20 mouse cellular contexts compared by ENCODE assay signal in genomic region chr6:29174368-29174767, GRCm38 (mm10). TPM values are rescaled to one million over a fixed set of nuclear protein-coding genes. Genes with fewer than 3 reads are reported as not detected.
A peak's percentile ranks its signal among the peaks of the same experiment; 100 is the strongest.
DNase-seq lines count a peak whose midpoint lies in the region; ATAC-seq and TF ChIP-seq lines count a peak whose summit lies in the region.
"Had no signal": no experiment of that assay in that cellular context is flagged by ENCODE, and none has a peak within 500 bp of the region (broad histone marks: within the 10 kb centered on the region; RNA-seq: fewer than 3 reads in every experiment).

No protein-coding gene starts in this region.

- peaks cover 33% of the 10 kb centered on the region for H3K27me3 ChIP-seq in intestine, embryonic 14.5 days (replicated peaks; ENCODE audit: control insufficient read depth, insufficient read depth, low read length)
- peaks cover 60% of the 10 kb centered on the region for H3K27me3 ChIP-seq in intestine, embryonic 15.5 days (replicated peaks)
- peaks cover 98% of the 10 kb centered on the region for H3K27me3 ChIP-seq in embryonic facial prominence, embryonic 10.5 days (replicated peaks; ENCODE audit: low read depth, poor library complexity, severe bottlenecking)
- peaks cover 2% of the 10 kb centered on the region; the same call in 1 of the 2 replicates for H3K27me3 ChIP-seq in thymus, adult 2 months (ENCODE audit: control insufficient read depth, insufficient read depth, low read length)

- H3K4me3 ChIP-seq in intestine, embryonic 14.5 days (ENCODE audit: low read depth, low read length), result no peak overlapping the region
- H3K4me3 ChIP-seq in intestine, embryonic 15.5 days (replicated peaks), result no peak overlapping the region
- no peak overlapping the region for H3K4me3 ChIP-seq in embryonic facial prominence, embryonic 10.5 days
- no peak overlapping the region for H3K4me3 ChIP-seq in thymus, adult 2 months (ENCODE audit: control insufficient read depth, insufficient read depth, low read length)
- H3K4me3 ChIP-seq: hindbrain, embryonic 12.5 days had no signal

- WGBS in intestine, embryonic 14.5 days, result 13% methylated on average over 7 of the region's 7 CpGs
- 21% methylated on average over 7 of the region's 7 CpGs for WGBS in intestine, embryonic 15.5 days
- WGBS in embryonic facial prominence, embryonic 10.5 days, result 26% methylated on average over 7 of the region's 7 CpGs
- WGBS in thymus, adult 2 months, result 48% methylated on average over 7 of the region's 7 CpGs

- no peak overlapping the region for H3K4me2 ChIP-seq in intestine, embryonic 14.5 days (ENCODE audit: low read length)
- no peak overlapping the region for H3K4me2 ChIP-seq in intestine, embryonic 15.5 days (replicated peaks)
- H3K4me2 ChIP-seq: hindbrain, embryonic 12.5 days had no signal

- no peak overlapping the region for H3K27ac ChIP-seq in intestine, embryonic 14.5 days (ENCODE audit: low read depth)
- no peak overlapping the region for H3K27ac ChIP-seq in intestine, embryonic 15.5 days
- no peak overlapping the region for H3K27ac ChIP-seq in embryonic facial prominence, embryonic 10.5 days (replicated peaks)
- no peak overlapping the region for H3K27ac ChIP-seq in thymus, adult 2 months (ENCODE audit: control insufficient read depth, insufficient read depth, low read length)
- H3K27ac ChIP-seq: hindbrain, embryonic 12.5 days had no signal

- H3K4me1 ChIP-seq in intestine, embryonic 14.5 days (replicated peaks; ENCODE audit: control insufficient read depth, insufficient read depth, low read length), result peaks cover 15% of the 10 kb centered on the region
- H3K4me1 ChIP-seq in intestine, embryonic 15.5 days (replicated peaks), result peaks cover 17% of the 10 kb centered on the region
- H3K4me1 ChIP-seq in embryonic facial prominence, embryonic 10.5 days, result peaks cover 79% of the 10 kb centered on the region
- peaks cover 17% of the 10 kb centered on the region for H3K4me1 ChIP-seq in thymus, adult 2 months (replicated peaks; ENCODE audit: control insufficient read depth, insufficient read depth, low read length)

- no peak for TF ChIP-seq CTCF in brain, embryonic 14.5 days (IDR thresholded peaks at IDR 0.05; ENCODE audit: borderline replicate concordance, extremely low read depth, insufficient read depth, insufficient read length)
- no peak for TF ChIP-seq CTCF in thymus, adult 2 months (IDR thresholded peaks at IDR 0.05; ENCODE audit: borderline replicate concordance, control insufficient read depth, extremely low read depth, insufficient read depth, low read length, poor library complexity)

- no peak for ATAC-seq in intestine, embryonic 14.5 days (replicated peaks; ENCODE audit: low FRiP score, low TSS enrichment, low read depth)
- ATAC-seq in intestine, embryonic 15.5 days, result no peak
- ATAC-seq: forebrain, embryonic 14.5 days; hindbrain, embryonic 16.5 days; intestine, embryonic 16.5 days had no signal

- DNase-seq in intestine, embryonic 14.5 days (ENCODE audit: low spot score), result peak; percentile 45
- DNase-seq in brain, embryonic 14.5 days (ENCODE audit: low read depth), result peak; percentile 11
- DNase-seq in embryo, embryonic 10 days (ENCODE audit: low spot score), result peak; percentile 67
- peak; percentile 65 for DNase-seq in embryonic facial prominence, embryonic 10.5 days (ENCODE audit: low spot score)
- no peak for DNase-seq in adrenal gland, adult 8-10 months
- DNase-seq in cerebellum, postnatal 10 days, result no peak
- DNase-seq in thymus, adult 2 months, result no peak
- DNase-seq: adrenal gland, adult 2 months; adrenal gland, postnatal 36 days; cerebellum, adult 11 months; cerebellum, adult 8-10 months; cerebellum, postnatal 25 days; gastrocnemius, postnatal 10 days; heart, postnatal 10 days; heart, postnatal 4 days had no signal

- no peaks in the 10 kb centered on the region for H3K36me3 ChIP-seq in intestine, embryonic 14.5 days (ENCODE audit: control insufficient read depth, insufficient read depth, low read length)
- H3K36me3 ChIP-seq in intestine, embryonic 15.5 days, result no peaks in the 10 kb centered on the region
- H3K36me3 ChIP-seq in embryonic facial prominence, embryonic 10.5 days (replicated peaks), result no peaks in the 10 kb centered on the region
- no peaks in the 10 kb centered on the region for H3K36me3 ChIP-seq in thymus, adult 2 months (ENCODE audit: control insufficient read depth, insufficient read depth, low read length)
- H3K36me3 ChIP-seq: hindbrain, embryonic 12.5 days had no signal

- H3K9me3 ChIP-seq in intestine, embryonic 14.5 days (ENCODE audit: control insufficient read depth, low read length), result no peaks in the 10 kb centered on the region
- no peaks in the 10 kb centered on the region for H3K9me3 ChIP-seq in intestine, embryonic 15.5 days
- no peaks in the 10 kb centered on the region for H3K9me3 ChIP-seq in embryonic facial prominence, embryonic 10.5 days
- H3K9me3 ChIP-seq: hindbrain, embryonic 12.5 days had no signal

- H3K9ac ChIP-seq in intestine, embryonic 14.5 days (ENCODE audit: low read length), result no peak overlapping the region
- no peak overlapping the region for H3K9ac ChIP-seq in intestine, embryonic 15.5 days
- H3K9ac ChIP-seq: hindbrain, embryonic 12.5 days had no signal

- TF ChIP-seq POLR2A in brain, embryonic 14.5 days (IDR thresholded peaks at IDR 0.05; ENCODE audit: borderline replicate concordance, extremely low read depth, insufficient read depth, insufficient read length, poor library complexity, severe bottlenecking), result no peak
- no peak for TF ChIP-seq POLR2A in thymus, adult 2 months (IDR thresholded peaks at IDR 0.05; ENCODE audit: control insufficient read depth, extremely low read depth, insufficient read depth, low read length, poor library complexity)

RNA-seq across cellular contexts. Expression of gene Prrt4, which starts 5.0 kb away (rescaled TPM):
- polyA plus RNA-seq in intestine, embryonic 14.5 days (2014; fragmentation: Nextera tagmentation; extraction: Ambion mirVana), result 0.52 and 0.78 TPM in 2 replicates
- 0.40 and 0.50 TPM in 2 replicates for polyA plus RNA-seq in intestine, embryonic 15.5 days (2015; fragmentation: Nextera tagmentation; extraction: Ambion mirVana)
- polyA plus RNA-seq in brain, embryonic 14.5 days (2012; rRNA removed), result 7.5 and 11.1 TPM in 2 replicates
- 1.9 and 2.0 TPM in 2 replicates for polyA plus RNA-seq in embryonic facial prominence, embryonic 10.5 days (2016; fragmentation: Nextera tagmentation; extraction: Ambion mirVana)
- 1 to 10 TPM; 3.0 to 8.9 (median 4.8) TPM for total RNA-seq in adrenal gland, adult 8-10 months (2022)
- 0.32 and 0.41 TPM in 2 replicates for polyA plus RNA-seq in thymus, adult 2 months (2012; rRNA removed)

RNA-seq across cellular contexts. Expression of gene Rbm28, which starts 9.6 kb away (rescaled TPM):
- polyA plus RNA-seq in intestine, embryonic 14.5 days (2014; fragmentation: Nextera tagmentation; extraction: Ambion mirVana), result 44.6 and 49.7 TPM in 2 replicates
- polyA plus RNA-seq in intestine, embryonic 15.5 days (2015; fragmentation: Nextera tagmentation; extraction: Ambion mirVana), result 24.9 and 28.4 TPM in 2 replicates
- 64.6 and 77.4 TPM in 2 replicates for polyA plus RNA-seq in brain, embryonic 14.5 days (2012; rRNA removed)
- 53.9 and 60.6 TPM in 2 replicates for polyA plus RNA-seq in embryonic facial prominence, embryonic 10.5 days (2016; fragmentation: Nextera tagmentation; extraction: Ambion mirVana)
- 10 to 100 TPM; 30.2 to 40.2 (median 35.0) TPM for total RNA-seq in adrenal gland, adult 8-10 months (2022)
- 9.9 and 13.0 TPM in 2 replicates for polyA plus RNA-seq in thymus, adult 2 months (2012; rRNA removed)

RNA-seq across cellular contexts. Expression of gene Impdh1, which starts 41.8 kb away (rescaled TPM):
- 47.5 and 48.1 TPM in 2 replicates for polyA plus RNA-seq in intestine, embryonic 14.5 days (2014; fragmentation: Nextera tagmentation; extraction: Ambion mirVana)
- polyA plus RNA-seq in intestine, embryonic 15.5 days (2015; fragmentation: Nextera tagmentation; extraction: Ambion mirVana), result 44.7 and 44.8 TPM in 2 replicates
- 49.2 and 52.9 TPM in 2 replicates for polyA plus RNA-seq in brain, embryonic 14.5 days (2012; rRNA removed)
- polyA plus RNA-seq in embryonic facial prominence, embryonic 10.5 days (2016; fragmentation: Nextera tagmentation; extraction: Ambion mirVana), result 44.7 and 50.2 TPM in 2 replicates
- total RNA-seq in adrenal gland, adult 8-10 months (2022), result 10 to 100 TPM; 46.9 to 67.5 (median 53.0) TPM
- 323 and 354 TPM in 2 replicates for polyA plus RNA-seq in thymus, adult 2 months (2012; rRNA removed)

Comparison
In these comparisons a context has a peak if more than half of its experiments do, and no peak if none do; other contexts are left out.
1. DNase-seq: peak in intestine, embryonic 14.5 days (single experiment), brain, embryonic 14.5 days (single experiment), embryo, embryonic 10 days (single experiment) and embryonic facial prominence, embryonic 10.5 days (single experiment); none in adrenal gland, adult 8-10 months (single experiment), cerebellum, postnatal 10 days (0 of 2) and thymus, adult 2 months (single experiment).